Mouse (Mus musculus): ENCODE measurements around the gene Tcam1. TPM values are rescaled to one million over a fixed set of nuclear protein-coding genes. Genes with fewer than 3 reads are reported as not detected.
"Not testable (repeated sequence)": the region's sequence is repeated elsewhere in the genome, so short reads cannot be mapped to it uniquely, and the experiment has no call there.

Gene Tcam1
- total RNA-seq (2021) = under 1 TPM; 0.07 to 0.11 TPM
- long read RNA-seq, experiment 1, partial matches to known transcripts = 0 of 2 reads
- long read RNA-seq, experiment 1, other reads (novel, unspliced or antisense) = 2 of 2 reads
- long read RNA-seq, experiment 2 = 0 reads

DNA sequence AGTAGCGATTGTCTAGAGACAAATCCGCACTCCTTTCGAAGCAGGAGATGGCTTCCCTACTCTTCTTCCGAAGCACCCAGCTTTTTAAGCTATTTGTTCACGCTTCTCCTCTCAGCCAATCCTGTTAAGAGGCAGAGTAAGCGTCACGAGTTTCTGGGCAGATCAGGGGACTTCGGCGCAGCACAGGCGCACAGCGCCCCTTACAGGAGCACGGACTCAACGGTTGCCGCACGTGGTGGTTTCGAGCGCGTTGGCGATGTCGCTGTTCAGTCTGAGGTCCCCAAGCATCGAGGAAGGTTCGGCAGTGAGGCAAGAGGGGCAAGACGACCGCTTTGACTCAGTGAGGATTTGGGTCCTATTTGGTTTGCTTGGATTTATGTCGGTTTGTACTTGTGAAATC is at the start of gene Tcam1:
Gene Tcam1, plus strand, starts transcription at position 219 of the 400 bp plus-strand sequence.
- peak; percentile 96 for DNase-seq (ENCODE audit: low spot score)

DNA sequence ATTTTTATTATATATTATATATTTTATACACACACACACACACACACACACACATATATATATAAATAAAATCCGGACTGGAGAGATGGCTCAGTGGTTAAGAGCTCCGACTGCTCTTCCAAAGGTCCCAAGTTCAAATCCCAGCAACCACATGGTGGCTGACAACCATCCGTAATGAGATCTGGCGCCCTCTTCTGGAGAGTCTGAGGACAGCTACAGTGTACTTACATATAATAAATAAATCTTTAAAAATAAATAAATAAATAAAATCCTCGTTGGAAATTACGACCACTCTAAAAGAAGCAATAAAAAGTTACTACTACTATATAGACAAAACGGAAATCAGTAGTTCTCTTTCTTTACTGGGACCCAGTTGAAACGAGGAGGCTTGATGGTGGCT is 42.5 kb upstream of the Tcam1 start:
- DNase-seq (ENCODE audit: low spot score) = not testable (repeated sequence)

DNA sequence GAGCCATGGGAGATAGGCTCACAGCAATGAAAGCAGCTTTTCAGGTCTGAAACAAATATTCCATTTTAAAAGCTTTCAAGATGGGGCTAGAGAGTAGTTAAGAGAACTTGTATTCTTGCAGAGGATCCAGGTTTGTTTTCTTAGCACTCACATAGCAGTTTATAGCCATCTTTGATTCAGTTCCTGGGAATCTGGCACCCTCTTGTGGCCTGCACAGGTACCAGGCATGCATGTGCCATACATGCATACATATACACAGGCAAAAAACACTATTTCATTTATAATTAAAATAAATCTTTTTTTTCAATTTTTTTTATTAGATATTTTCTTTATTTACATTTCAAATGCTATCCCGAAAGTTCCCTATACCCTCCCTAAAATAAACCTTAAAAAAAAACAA is 29.6 kb upstream of the Tcam1 start:
- no peak for DNase-seq (ENCODE audit: low spot score)

DNA sequence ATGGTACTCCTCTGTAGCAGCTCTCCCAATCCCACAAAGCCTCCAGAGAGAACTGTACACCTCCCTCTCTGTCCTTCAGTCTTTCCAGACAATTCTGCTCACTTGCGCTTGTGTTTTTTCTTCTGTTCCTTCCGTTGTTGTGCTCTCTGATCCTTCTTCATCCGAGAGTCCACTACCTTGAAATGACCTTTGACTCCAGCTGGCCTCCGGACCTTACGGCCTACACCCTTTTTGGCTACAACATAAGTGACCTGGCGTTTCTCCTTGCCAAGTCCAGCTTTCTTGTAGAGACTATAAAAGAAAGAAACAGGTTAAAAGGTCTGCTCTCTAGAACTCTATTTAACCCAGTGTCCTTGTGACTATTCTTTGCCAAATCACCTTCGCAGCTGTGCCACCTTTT is 27.1 kb upstream of the Tcam1 start:
- no peak for DNase-seq (ENCODE audit: low spot score)

DNA sequence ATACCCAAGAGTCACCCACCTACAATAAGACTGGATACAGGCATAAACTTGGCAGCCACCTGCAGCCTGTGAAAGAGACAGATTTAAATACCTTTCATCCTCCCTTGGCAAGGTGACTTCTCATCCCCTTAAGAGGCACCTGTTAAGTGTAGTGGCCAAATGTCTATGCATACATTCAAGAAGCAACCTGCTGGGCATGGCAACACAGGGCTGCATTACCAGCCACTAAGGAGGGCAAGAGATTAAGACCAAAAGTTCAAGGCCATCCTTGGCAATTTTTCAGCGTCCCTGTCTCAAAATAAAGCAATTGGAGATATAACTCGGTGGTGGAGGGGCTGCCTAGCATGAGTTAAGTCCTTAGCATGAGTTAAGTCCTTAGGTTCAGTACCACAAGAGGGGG is 21.7 kb upstream of the Tcam1 start:
- DNase-seq (ENCODE audit: low spot score) = no peak

DNA sequence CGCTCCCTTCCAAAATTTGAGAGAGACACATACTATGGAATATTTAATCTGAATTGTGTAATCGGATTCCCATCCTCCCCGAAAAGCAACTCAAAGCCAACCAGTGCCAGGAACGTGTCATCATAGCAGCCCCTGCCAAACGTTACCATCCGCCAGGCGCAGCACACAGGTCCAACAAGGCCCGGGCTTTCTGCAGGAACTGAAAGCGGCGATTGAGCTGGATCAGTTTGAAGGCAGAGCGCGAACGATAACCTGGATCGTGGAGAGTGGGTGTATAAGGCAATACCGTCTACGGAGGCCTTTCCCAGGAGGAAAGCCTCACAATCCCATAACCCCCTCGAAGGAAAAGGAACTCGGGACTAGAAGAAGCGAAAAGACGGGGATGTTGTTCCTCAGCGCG is 21.3 kb upstream of the Tcam1 start:
- no peak for DNase-seq (ENCODE audit: low spot score)

DNA sequence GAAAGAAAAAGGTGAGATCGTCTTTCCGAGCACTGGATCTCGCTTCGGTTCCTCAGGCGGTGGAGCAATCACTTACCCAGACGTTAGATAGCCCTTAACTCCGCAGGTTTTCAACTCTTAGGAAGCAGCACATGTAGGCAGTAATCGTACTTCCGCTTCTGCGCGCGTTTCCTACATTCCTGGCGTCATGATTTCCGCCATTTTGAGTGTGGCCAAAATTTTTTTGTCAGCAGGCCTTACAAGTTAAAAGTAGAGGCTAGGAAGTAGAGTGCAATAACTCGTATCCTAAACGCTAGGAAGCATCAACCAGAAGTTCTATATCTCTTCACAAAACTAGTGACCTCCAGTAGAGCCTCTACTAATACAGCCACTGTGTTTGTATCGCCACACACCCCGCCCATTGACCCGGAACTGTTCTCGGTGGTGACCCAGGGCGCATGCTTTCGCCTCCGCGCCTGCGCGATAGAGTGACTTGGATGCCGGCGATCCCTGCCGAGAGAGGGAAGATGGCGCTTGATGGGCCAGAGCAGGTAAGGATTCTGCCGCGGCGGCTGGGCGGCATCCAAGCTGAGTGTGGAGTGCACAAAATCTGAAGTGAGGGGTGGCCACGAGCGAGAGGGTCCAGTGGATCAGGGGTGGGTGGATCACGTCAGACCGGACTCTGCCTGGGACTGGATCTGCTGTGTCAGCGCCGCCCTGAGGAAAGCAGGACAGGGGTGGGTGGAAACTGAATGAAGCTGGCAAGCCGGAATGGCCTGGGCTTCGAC is 20.6 kb upstream of the Tcam1 start, which contains the start of the genes Ftsj3 and Psmc5:
Gene Ftsj3, minus strand, starts transcription at position 395 of the 767 bp plus-strand sequence.
Gene Psmc5, plus strand, starts transcription at position 470 of the 767 bp plus-strand sequence.
- peak; percentile 99 for DNase-seq (ENCODE audit: low spot score)

DNA sequence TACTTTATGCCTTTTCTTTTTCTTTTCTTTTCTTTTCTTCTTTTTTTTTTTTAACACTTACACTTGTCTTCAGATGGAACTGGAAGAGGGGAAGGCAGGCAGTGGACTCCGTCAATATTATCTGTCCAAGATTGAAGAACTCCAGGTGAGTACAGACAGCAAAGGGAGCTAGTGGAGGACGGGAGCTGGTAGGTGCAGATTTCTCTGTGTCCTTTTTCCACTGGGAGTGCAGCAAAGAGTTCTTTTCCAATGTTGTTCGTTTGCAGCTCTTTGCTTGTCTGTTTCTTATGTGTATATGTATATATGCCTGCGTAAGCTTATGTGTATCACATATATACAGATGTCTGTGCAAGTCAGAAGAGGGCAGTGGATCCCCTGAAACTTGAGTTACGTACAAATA is 19.7 kb upstream of the Tcam1 start:
- DNase-seq (ENCODE audit: low spot score) = peak; percentile 34

DNA sequence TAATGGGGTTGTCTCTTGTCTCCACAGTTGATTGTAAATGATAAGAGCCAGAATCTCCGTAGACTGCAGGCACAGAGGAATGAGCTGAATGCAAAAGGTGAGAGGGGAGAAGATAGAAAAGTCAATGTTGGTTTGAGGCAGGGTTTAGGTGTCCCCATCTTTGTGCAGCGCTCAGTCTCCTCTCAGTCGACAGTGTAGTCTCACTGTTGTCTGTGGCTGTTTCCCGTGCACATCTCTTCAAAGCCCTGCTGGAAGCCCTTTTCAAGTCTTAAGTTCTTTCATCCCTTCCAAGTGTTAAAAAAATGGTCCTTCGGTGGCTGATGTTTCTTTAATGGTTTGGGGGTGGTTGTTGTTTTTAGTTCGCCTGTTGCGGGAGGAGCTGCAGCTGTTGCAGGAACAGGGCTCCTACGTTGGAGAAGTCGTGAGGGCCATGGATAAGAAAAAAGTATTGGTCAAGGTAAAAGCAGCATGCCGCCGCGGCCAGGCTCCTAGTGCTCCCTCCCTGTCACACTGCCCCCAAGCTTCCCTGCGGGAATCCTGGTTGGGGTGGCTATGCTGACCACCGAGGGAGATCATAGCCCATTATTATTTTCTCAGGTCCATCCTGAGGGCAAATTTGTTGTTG is 15.5 kb upstream of the Tcam1 start:
- DNase-seq (ENCODE audit: low spot score) = no peak

DNA sequence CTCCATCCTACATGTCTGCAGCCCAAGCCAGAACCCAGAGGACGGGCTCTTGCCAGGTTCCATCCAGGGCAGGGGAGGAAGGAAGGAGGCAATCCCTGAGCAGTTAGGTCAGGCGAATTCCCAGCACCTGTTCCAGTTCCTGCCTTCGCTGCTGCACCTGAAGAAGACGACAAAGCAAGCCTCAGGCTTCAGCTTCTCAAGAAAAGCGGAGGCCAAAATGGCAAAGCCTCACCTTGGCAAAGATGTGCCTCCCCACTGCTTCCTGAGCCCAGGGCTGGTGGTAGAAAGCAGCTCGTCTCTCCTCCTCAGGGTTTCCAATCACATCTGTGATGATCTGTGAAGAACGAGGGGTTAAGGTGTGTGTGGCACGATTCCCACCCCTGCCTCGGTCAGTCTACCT is 12.5 kb upstream of the Tcam1 start:
- no peak for DNase-seq (ENCODE audit: low spot score)

DNA sequence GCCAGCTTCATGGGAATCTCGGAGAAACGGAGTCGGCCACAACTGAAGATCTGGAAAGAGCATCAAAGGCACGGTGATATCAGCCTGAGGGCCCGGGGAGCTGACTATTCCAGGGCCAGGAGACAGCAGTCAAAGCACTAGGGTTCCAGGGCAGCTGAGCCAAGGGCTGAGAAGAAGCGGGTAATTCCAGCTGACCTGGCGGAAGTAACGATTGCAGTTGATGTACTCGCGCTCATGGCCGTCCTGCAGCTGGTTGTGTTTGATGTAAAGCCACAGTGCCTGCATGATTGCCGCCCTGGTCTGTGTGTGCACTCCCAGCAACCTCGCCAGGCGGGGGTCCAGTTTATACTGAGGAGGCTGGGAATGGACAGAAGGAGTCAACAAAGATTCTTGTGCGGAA is 11.5 kb upstream of the Tcam1 start:
- DNase-seq (ENCODE audit: low spot score) = no peak

DNA sequence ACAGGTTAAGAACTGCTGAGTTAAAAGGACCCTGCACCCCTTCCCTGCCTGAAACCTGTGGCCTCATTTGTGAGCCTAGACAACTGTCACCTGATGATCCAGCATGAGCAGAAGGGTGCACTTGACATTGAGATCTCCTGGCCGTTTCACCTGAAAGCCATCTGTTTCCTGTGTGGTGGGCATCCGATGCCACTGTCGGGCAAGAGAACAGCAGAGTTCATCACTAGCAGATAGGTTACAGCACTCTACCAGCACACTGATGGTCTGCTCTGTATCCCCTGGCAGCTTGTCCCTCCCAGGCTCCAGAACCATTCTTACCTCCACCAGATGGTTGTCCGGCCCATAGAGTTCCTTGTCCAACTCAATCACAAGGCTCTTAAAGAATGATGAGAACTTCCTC is 10.9 kb upstream of the Tcam1 start:
- no peak for DNase-seq (ENCODE audit: low spot score)

DNA sequence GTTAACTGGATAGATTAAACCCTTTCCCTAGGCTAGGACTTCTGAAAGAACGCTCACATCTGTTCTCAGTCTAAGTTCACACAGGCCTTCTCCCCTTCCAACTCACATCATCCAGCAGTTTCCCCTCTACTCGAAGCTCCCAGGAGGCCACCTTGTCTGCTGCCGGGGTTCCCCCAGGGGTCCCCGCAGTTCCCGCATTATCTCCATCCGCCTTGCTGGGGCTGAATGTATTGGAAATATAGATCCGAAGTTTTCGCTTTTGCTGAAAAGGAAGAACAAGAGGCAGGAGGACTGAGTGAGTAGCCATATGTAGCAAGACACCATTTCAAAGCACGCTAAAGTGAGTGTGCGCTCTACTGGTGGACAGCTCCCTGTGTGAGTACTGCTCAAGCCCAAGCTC is 10.0 kb upstream of the Tcam1 start:
- no peak for DNase-seq (ENCODE audit: low spot score)

DNA sequence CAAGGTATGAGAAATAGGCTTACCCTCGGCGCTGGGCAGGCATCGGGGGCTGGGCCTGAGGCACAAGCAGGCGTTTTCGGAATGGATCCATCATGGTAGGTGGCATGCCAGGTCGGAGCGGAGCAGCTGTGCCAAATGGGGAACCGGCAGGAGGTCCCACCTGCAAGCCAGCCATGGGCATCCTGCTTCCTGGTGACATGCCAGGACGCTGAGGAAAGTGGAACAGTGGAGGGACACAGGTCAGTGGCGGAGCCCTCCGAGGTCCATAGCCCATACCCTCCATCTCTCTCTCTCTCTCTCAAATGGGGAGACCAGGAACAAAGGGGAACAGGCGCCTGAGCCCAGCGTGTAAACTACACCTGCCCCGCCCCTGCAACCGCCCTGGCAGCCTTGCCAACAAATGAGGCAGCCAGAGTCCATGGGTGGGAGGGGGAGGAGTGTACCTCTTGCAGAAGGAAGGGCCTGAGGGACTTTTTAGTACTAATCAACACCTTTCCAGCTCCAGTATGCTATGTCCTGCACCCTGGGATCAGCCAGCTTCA is 9.1 kb upstream of the Tcam1 start:
- DNase-seq (ENCODE audit: low spot score) = peak; percentile 62

DNA sequence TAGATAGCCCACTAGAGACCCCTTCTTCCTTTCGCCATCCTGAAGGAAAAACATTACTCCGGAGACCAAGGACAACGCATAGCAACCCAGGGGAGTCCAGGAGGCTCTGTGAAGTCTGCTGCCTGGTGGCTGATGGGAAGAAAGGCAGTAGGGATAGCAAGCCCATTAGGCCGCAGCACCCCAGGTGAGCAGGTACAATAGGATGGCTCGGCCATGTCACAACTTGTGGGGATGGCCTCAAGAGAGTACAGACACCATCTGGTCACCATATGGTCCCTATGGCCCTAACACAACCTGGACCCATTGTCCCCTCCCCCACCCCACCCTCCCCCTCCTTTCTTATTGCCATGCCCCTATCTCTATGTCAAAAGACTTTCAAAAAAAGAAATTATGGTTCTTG is 8.6 kb upstream of the Tcam1 start:
- DNase-seq (ENCODE audit: low spot score) = no peak

DNA sequence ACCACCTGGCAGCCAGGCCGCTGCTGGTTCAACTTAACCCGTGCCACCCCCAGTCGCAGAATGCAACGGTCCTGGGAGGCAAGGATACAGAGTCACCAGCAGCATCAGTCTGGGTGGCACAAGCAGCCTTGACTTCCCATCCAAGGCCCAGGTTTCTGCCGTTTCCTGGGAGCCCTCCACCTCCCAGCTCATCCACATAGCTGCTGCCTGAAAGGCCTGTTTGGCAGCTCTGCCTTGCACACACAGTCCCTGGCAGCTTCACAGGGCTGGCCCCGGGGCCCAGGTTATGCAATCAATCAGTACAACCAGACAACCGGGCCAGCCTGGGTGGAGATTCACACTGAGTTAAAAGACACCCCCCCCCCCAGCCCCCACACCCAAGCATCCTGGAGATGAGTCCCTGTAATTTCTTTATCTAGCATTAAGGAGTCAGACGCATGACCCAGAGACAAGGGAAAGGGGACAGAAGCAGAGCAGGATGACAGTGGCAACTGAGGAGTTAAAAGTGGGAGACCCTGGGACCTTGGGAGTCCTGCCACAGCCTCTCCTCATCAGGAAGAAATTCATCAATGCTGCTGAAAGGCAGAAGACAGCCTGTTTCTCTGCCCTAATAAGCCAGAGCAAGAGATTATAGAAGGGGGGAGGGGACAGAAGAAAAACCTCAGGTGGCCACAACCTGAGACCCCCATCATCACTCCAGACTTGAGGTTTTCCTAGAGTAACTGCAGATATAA is 8.0 kb upstream of the Tcam1 start:
- DNase-seq (ENCODE audit: low spot score) = peak; percentile 94

DNA sequence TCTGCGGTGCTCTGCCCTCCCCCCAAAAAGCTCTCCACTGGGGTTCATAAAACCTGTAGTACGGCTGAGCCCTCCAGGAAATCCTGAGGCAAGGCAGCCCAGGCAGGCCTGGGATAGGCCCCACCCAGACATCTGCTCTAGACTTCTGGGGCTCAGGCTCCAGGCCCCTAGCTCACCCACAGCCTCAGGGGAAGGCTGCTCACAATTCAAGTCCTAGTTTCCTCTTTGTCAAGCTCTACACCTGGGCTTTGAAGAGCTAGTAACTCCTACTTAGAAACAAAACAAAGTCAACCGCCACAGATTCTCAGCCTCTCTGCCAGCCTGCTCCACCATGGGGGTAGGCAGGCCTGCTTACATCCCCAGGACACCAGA is 7.4 kb upstream of the Tcam1 start:
- no peak for DNase-seq (ENCODE audit: low spot score)

DNA sequence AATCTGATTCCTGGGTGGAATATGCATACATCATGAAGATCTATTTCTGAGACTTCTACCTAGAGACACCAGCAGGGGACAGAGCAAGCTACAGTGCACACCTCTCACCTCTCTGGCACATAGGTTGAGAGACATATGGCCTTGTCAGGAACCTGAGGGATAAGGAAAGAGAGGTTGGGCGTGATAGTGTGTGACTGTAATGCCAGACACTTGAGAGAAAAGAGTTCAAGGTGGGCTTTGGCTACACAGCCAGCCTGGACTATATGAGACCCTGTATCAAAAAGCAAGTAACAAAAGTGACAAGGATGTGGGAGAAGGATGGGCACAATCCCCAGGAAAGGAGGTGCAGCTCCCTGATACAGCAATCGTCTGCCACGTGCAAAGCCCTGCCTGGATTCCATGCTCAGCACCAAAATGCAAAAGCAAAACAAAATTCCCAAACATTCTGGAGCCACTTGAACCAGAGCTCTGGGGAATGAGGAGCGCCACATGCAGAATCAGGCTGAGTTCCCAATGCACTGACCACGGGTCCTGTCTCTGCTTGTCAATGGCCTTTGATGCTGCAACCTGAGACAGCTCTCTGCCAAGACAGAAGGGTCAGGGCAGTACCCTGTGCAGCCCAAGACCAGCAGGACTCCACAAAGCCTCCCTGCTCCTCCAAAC is 5.2 kb upstream of the Tcam1 start:
- DNase-seq (ENCODE audit: low spot score) = no peak

DNA sequence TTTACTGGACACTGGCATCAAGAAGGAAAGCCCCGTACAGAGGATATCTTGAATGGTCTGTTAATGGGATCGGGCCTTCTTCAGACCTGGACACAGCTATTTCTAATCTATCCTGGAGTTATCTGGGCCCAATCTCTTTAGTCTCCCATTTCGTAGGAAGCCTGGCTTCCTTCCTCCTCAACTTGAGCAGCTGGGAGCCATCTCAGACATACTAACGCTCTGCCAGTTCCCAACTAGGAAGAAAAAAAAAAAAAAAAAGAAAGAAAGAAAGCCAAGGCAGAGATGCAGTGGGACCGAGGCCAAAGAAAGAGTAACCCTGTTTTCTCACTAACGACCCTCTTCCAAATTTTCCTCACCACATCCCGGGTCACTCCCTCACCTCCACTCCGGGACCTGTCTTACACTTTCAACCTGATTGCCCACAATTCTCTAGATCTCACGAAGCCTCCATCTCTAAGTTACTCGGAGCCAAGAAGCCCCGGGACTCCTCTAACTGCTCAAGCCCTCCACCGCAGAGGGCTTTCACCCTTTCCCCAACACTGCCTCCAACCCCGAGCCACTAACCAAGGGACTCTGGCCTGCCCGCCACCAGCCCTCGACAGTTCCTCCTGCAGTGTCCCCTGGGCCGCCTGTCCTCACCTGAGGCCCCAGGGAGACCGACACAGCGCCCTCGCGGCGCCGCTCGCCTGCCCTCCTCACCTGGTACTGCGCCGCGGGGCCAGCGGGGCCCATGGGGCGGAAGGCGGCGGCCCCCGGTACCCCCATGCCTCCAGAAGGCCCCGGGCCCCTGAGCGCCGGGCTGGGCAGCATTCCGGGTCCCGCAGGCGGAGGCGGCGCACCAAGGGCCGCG is 4.5 kb upstream of the Tcam1 start:
- peak; percentile 43 for DNase-seq (ENCODE audit: low spot score)

DNA sequence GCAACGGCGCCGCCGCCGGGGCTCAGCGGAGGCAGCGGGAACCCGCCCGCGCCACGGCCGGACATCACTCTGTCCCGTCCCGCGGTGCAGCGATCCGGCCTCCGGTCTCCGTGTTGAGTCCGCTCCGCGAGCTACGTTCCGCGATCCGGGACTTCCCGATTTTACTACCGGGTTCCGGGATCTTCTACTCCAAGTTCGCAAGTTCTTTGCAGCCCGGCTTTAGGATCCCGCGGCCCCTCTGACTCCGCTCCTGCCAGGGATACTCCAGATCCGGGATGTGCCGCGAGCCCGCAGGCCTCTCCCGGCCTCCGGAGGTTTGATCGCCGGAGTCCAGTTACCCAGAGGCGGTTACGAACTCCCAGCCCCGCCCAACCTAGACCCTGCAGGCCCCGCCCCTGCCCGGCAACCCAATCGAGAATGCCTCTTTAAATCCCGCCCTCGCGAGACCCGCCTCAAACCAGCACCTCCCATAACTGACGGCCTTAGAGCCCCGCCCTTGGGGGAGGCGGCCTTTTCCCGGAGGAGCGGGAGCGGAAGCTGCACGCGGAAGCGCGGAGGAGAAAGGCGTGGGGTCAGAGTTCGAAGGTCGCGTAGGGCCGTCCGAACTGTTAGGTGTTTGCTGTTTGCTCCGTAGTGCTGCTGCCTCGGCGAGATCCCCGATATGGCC is 3.7 kb upstream of the Tcam1 start, which contains the start of gene Smarcd2:
Gene Smarcd2, minus strand, starts transcription at position 329 of the 667 bp plus-strand sequence.
- DNase-seq (ENCODE audit: low spot score) = peak; percentile 100
